Mouse (Mus musculus) ES-Bruce4 (cell line): ENCODE data around the gene Pgrmc2.

Experiments used
- EP300 ChIP-seq: IDR thresholded peaks from 2 replicates; pipeline ENCODE4 v1.6.1; 2011; ENCODE audit warnings: low read depth, low read length; ENCODE audit not compliant: insufficient read depth
- POLR2A ChIP-seq: IDR thresholded peaks from one replicate; pipeline ENCODE4 v1.8.1; 2011; ENCODE audit warnings: low read length; ENCODE audit not compliant: insufficient read depth

- TF ChIP-seq EP300: no peak
- TF ChIP-seq POLR2A: no peak
Observed at GRCm38 (mm10) chr3:41082520-41082884, 344 bp downstream of the Pgrmc2 start.
